Mouse (Mus musculus): ENCODE results near the gene Il6. TPM values are rescaled to one million over a fixed set of nuclear protein-coding genes. Genes with fewer than 3 reads are reported as not detected.

Il6 gene
- polyA plus RNA-seq, 1 experiment from 2014 or later: 0.20 TPM

Other genes with a start within 250 kb of the Il6 start
- 45.1 and 46.9 TPM in 2 replicates for gene Tyms, start 60.5 kb downstream of the Il6 start, polyA plus RNA-seq (2014; fragmentation: Nextera tagmentation; extraction: Ambion mirVana)
- 13.4 TPM in 2 replicates for gene Garem2, start 92.0 kb downstream of the Il6 start, polyA plus RNA-seq (2014; fragmentation: Nextera tagmentation; extraction: Ambion mirVana)
- 3.3 and 5.2 TPM in 2 replicates for gene 3110082J24Rik, start 93.0 kb downstream of the Il6 start, polyA plus RNA-seq (2014; fragmentation: Nextera tagmentation; extraction: Ambion mirVana)
- 57.5 and 62.2 TPM in 2 replicates for gene Hadha, start 142.0 kb downstream of the Il6 start, polyA plus RNA-seq (2014; fragmentation: Nextera tagmentation; extraction: Ambion mirVana)
- 62.3 and 63.8 TPM in 2 replicates for gene Hadhb, start 142.1 kb downstream of the Il6 start, polyA plus RNA-seq (2014; fragmentation: Nextera tagmentation; extraction: Ambion mirVana)
- not detected in 2 replicates for gene Adgrf3, start 192.6 kb downstream of the Il6 start, polyA plus RNA-seq (2014; fragmentation: Nextera tagmentation; extraction: Ambion mirVana)
- gene Selenoi, start 219.5 kb downstream of the Il6 start, polyA plus RNA-seq (2014; fragmentation: Nextera tagmentation; extraction: Ambion mirVana): 38.0 and 39.7 TPM in 2 replicates